Mouse (Mus musculus): ENCODE results near the gene Fkbp2.

- TF ChIP-seq ZKSCAN1 (IDR thresholded peaks at IDR 0.05; ENCODE audit: borderline replicate concordance, low read depth, low read length), result no peak
- TF ChIP-seq POLR2A (IDR thresholded peaks at IDR 0.05; ENCODE audit: low read depth, low read length), result no peak
- no peak for TF ChIP-seq ETS1 (conservative IDR thresholded peaks at IDR 0.05; ENCODE audit: low read depth, low read length)
- no peak for TF ChIP-seq TCF12 (IDR thresholded peaks at IDR 0.05; ENCODE audit: low read depth, low read length)
- TF ChIP-seq EP300 (IDR thresholded peaks at IDR 0.05; ENCODE audit: low read length), result no peak
- TF ChIP-seq RAD21 (IDR thresholded peaks at IDR 0.05; ENCODE audit: low read depth, low read length), result no peak
- TF ChIP-seq RCOR1 (conservative IDR thresholded peaks at IDR 0.05; ENCODE audit: low read depth, low read length), result no peak
These were observed 27.6 kb downstream of the Fkbp2 start for GRCm38 (mm10) chr19:6952712-6953037.

All from CH12.LX (cell line).